Mouse (Mus musculus): ENCODE results near the gene Aen.

The Aen gene

GRCm38 (mm10) chr7:78895653-78896333, at the start of gene Aen:
TSS of gene Aen (plus strand) at chr7:78895854.
- Histone ChIP-seq H3K36me3 (ENCODE audit: insufficient read depth, low read length) (peaks cover 20% of the 10 kb centered on the region), H3K27me3 (ENCODE audit: insufficient read depth, low read length) (no peaks in the 10 kb centered on the region; the same call in 1 of the 2 replicates), H3K4me1 (replicated peaks; ENCODE audit: low read depth, low read length) (peaks cover 41% of the 10 kb centered on the region), H3K4me3 (replicated peaks; ENCODE audit: low read length) (peak within 1 kb of the TSS; percentile 99), H3K9me3 (ENCODE audit: low read length) (no peaks in the 10 kb centered on the region)
- no peak for TF ChIP-seq NANOG (IDR thresholded peaks at IDR 0.05; ENCODE audit: borderline replicate concordance, low read length)
- TF ChIP-seq CTCF (conservative IDR thresholded peaks at IDR 0.05; ENCODE audit: low read length), result no peak
- TF ChIP-seq POU5F1 (IDR thresholded peaks at IDR 0.05; ENCODE audit: borderline replicate concordance, low read length), result no peak

GRCm38 (mm10) chr7:78846066-78846716, 49.5 kb upstream of the Aen start:
- Histone ChIP-seq H3K4me1 (replicated peaks; ENCODE audit: low read depth, low read length) (peaks cover 40% of the 10 kb centered on the region), H3K27me3 (ENCODE audit: insufficient read depth, low read length) (no peaks in the 10 kb centered on the region), H3K36me3 (ENCODE audit: insufficient read depth, low read length) (peaks cover 30% of the 10 kb centered on the region), H3K4me3 (replicated peaks; ENCODE audit: low read length) (peak overlapping the region; percentile 91), H3K9me3 (ENCODE audit: low read length) (no peaks in the 10 kb centered on the region)
- TF ChIP-seq CTCF (conservative IDR thresholded peaks at IDR 0.05; ENCODE audit: low read length) (no peak), NANOG (IDR thresholded peaks at IDR 0.05; ENCODE audit: borderline replicate concordance, low read length) (no peak), POU5F1 (IDR thresholded peaks at IDR 0.05; ENCODE audit: borderline replicate concordance, low read length) (no peak)

DNA sequence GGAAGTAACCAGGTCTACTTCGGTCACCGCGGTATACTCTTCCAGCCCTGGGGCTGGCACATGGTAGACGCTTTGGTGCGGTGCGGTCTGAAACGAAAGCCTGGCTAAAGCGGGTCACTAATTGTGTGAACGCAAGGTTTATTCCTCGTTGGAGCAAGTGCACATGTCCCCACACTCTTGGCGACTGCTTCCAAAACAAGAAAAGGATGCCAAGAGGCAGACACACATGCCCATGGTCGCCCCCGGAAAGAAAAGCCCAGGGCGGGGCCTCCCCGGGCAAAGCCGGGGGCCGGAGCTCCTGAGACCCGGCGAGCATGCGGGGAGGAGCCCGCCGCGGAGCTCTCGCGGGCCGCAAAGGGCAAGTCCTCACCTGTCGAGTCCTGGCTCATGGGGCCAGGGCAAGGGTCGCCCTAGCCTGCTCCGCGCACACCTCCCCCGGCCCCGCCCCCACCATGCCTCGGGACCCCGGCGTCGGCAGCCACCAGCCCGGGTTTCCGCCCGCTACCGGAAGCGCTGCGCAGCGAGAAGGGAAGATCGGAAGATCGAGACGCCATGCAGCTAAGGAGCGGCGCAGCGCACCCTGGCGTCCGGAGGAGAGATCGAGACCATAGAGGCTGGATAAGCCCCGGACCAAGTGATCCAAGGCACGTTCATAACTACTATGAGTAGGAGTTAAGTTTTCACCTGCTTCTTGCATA, 48.8 kb upstream of the Aen start, which contains the start of gene Det1:
TSS of gene Det1 (minus strand) at position 527 of the 698 bp plus-strand sequence.
- H3K4me1 ChIP-seq (replicated peaks; ENCODE audit: low read depth, low read length), result peaks cover 40% of the 10 kb centered on the region
- H3K9me3 ChIP-seq (ENCODE audit: low read length), result no peaks in the 10 kb centered on the region
- H3K4me3 ChIP-seq (replicated peaks; ENCODE audit: low read length), result peak within 1 kb of the TSS; percentile 91
- TF ChIP-seq CTCF (conservative IDR thresholded peaks at IDR 0.05; ENCODE audit: low read length) (peak; percentile 44), POU5F1 (IDR thresholded peaks at IDR 0.05; ENCODE audit: borderline replicate concordance, low read length) (no peak)
- H3K27me3 ChIP-seq (ENCODE audit: insufficient read depth, low read length), result no peaks in the 10 kb centered on the region
- H3K36me3 ChIP-seq (ENCODE audit: insufficient read depth, low read length), result peaks cover 23% of the 10 kb centered on the region

DNA sequence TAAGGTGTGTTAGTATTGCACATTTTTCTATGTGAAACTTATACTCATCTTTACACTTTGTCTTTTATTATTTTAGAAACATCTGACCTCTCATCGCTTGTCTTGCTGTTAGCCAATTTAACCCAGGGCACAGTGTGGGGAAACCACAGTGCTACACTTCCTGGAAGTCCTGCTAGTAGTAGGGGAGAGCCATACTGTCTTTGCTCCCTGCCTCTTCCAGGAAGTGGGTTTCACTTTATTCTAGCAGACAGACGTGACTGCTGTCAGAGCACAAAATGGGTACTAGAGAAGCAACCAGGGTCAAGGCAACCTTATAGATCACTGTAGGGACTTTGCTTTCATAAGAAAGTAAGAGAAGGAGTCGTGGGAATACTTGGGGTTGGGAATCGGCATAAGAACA, 41.6 kb upstream of the Aen start:
- Histone ChIP-seq H3K36me3 (ENCODE audit: insufficient read depth, low read length) (no peaks in the 10 kb centered on the region), H3K9me3 (ENCODE audit: low read length) (no peaks in the 10 kb centered on the region), H3K4me1 (replicated peaks; ENCODE audit: low read depth, low read length) (peaks cover 36% of the 10 kb centered on the region), H3K4me3 (replicated peaks; ENCODE audit: low read length) (no peak overlapping the region), H3K27me3 (ENCODE audit: insufficient read depth, low read length) (no peaks in the 10 kb centered on the region)
- no peak for TF ChIP-seq CTCF (conservative IDR thresholded peaks at IDR 0.05; ENCODE audit: low read length)
- TF ChIP-seq NANOG (IDR thresholded peaks at IDR 0.05; ENCODE audit: borderline replicate concordance, low read length), result no peak
- TF ChIP-seq POU5F1 (IDR thresholded peaks at IDR 0.05; ENCODE audit: borderline replicate concordance, low read length), result no peak

GRCm38 (mm10) chr7:78855044-78855655, 40.5 kb upstream of the Aen start:
- Histone ChIP-seq H3K9me3 (ENCODE audit: low read length) (no peaks in the 10 kb centered on the region), H3K27me3 (ENCODE audit: insufficient read depth, low read length) (peaks cover 5% of the 10 kb centered on the region; the same call in 1 of the 2 replicates), H3K36me3 (ENCODE audit: insufficient read depth, low read length) (no peaks in the 10 kb centered on the region), H3K4me3 (replicated peaks; ENCODE audit: low read length) (no peak overlapping the region), H3K4me1 (replicated peaks; ENCODE audit: low read depth, low read length) (peaks cover 36% of the 10 kb centered on the region)
- TF ChIP-seq CTCF (conservative IDR thresholded peaks at IDR 0.05; ENCODE audit: low read length) (no peak), NANOG (IDR thresholded peaks at IDR 0.05; ENCODE audit: borderline replicate concordance, low read length) (peak; percentile 93), POU5F1 (IDR thresholded peaks at IDR 0.05; ENCODE audit: borderline replicate concordance, low read length) (peak; percentile 30; the same call in 1 of the 2 replicates)

GRCm38 (mm10) chr7:78863796-78864445, 31.7 kb upstream of the Aen start:
- TF ChIP-seq CTCF (conservative IDR thresholded peaks at IDR 0.05; ENCODE audit: low read length) (no peak), POU5F1 (IDR thresholded peaks at IDR 0.05; ENCODE audit: borderline replicate concordance, low read length) (no peak), NANOG (IDR thresholded peaks at IDR 0.05; ENCODE audit: borderline replicate concordance, low read length) (no peak)
- peaks cover 5% of the 10 kb centered on the region for H3K27me3 ChIP-seq (ENCODE audit: insufficient read depth, low read length)
- H3K9me3 ChIP-seq (ENCODE audit: low read length), result no peaks in the 10 kb centered on the region
- H3K4me3 ChIP-seq (replicated peaks; ENCODE audit: low read length), result no peak overlapping the region
- H3K36me3 ChIP-seq (ENCODE audit: insufficient read depth, low read length), result no peaks in the 10 kb centered on the region
- peaks cover 22% of the 10 kb centered on the region for H3K4me1 ChIP-seq (replicated peaks; ENCODE audit: low read depth, low read length)

DNA sequence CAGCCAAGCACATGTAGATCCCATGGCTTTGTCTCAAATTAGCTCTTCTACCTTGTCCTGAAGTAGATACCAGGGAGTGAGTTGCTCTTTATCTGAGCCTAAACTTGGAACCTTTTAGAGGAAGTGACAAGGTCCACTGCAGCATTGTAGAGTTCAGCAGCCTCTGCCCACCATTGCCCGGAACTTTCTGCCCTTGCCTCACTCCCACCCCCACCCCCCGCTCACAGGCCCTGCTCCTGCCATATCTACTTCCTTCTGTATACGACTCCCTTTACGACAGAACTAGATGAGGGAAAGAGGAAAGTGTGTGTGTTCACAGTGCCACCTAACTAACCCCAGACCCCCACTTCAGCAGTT, 31.2 kb upstream of the Aen start:
- Histone ChIP-seq H3K4me1 (replicated peaks; ENCODE audit: low read depth, low read length) (peaks cover 22% of the 10 kb centered on the region), H3K36me3 (ENCODE audit: insufficient read depth, low read length) (no peaks in the 10 kb centered on the region), H3K9me3 (ENCODE audit: low read length) (no peaks in the 10 kb centered on the region), H3K27me3 (ENCODE audit: insufficient read depth, low read length) (peaks cover 1% of the 10 kb centered on the region), H3K4me3 (replicated peaks; ENCODE audit: low read length) (no peak overlapping the region)
- no peak for TF ChIP-seq NANOG (IDR thresholded peaks at IDR 0.05; ENCODE audit: borderline replicate concordance, low read length)
- TF ChIP-seq POU5F1 (IDR thresholded peaks at IDR 0.05; ENCODE audit: borderline replicate concordance, low read length), result no peak
- no peak for TF ChIP-seq CTCF (conservative IDR thresholded peaks at IDR 0.05; ENCODE audit: low read length)

Data from E14TG2a.4 (cell line).